Mouse (Mus musculus) gastrocnemius, postnatal 4 days (tissue): ENCODE measurements around the gene Anks3. TPM values are rescaled to one million over a fixed set of nuclear protein-coding genes. Genes with fewer than 3 reads are reported as not detected.

ENCODE experiments used
- DNase-seq, 2 experiments: peaks; one replicate each; pipeline ENCODE4 v3.0.0; 2021 to 2022; ENCODE audit warnings: low spot score in 2 of 2, mixed read lengths in 2 of 2
- long read RNA-seq, 2 experiments: library from polyadenylated mRNA; stranded (forward); transcript quantifications; one replicate each; pipeline ENCODE4 v2.0.0; 2021
- total RNA-seq, 2 experiments: library from RNA; stranded (reverse); gene quantifications; 2 replicates each; pipeline ENCODE4 v1.2.3; 2021

Gene Anks3
- 10 to 100 TPM; 25.9 to 27.9 TPM for total RNA-seq
- long read RNA-seq, experiment 1, transcript Anks3-201 (17 exons, 2,398 nt) = major isoform, 5 of 22 reads
- long read RNA-seq, experiment 1, partial matches to known transcripts = 3 of 22 reads
- long read RNA-seq, experiment 1, other reads (novel, unspliced or antisense) = 14 of 22 reads
- long read RNA-seq, experiment 2, transcript Anks3-201 (17 exons, 2,398 nt) = major isoform, 7 of 37 reads
- long read RNA-seq, experiment 2, partial matches to known transcripts = 3 of 37 reads
- long read RNA-seq, experiment 2, other reads (novel, unspliced or antisense) = 27 of 37 reads

GRCm38 (mm10) chr16:4963797-4964709 lies at the start of gene Anks3:
Gene Anks3 (minus strand): TSS chr16:4964205.
- DNase-seq = peak; percentile 91 to 97

- peak; percentile 89 to 96 for DNase-seq
Measured at GRCm38 (mm10) chr16:5013054-5013838, 49.2 kb upstream of the Anks3 start, which contains the start of gene Rogdi. Gene Rogdi (minus strand): TSS chr16:5013553.

GRCm38 (mm10) chr16:5012036-5013005 lies 48.3 kb upstream of the Anks3 start:
- DNase-seq = no peak

- DNase-seq = no peak
Measured at GRCm38 (mm10) chr16:5011285-5011684, 47.3 kb upstream of the Anks3 start.

- no peak for DNase-seq
Measured at GRCm38 (mm10) chr16:5010371-5010935, 46.4 kb upstream of the Anks3 start.

GRCm38 (mm10) chr16:5008076-5008475 lies 44.1 kb upstream of the Anks3 start:
- DNase-seq = no peak

GRCm38 (mm10) chr16:5007492-5007891 lies 43.5 kb upstream of the Anks3 start:
- no peak for DNase-seq

- DNase-seq = no peak
Measured at GRCm38 (mm10) chr16:5007067-5007466, 43.1 kb upstream of the Anks3 start, which contains the start of gene Smim22. Gene Smim22 (plus strand): TSS chr16:5007288.

- no peak for DNase-seq
Measured at GRCm38 (mm10) chr16:5000611-5001010, 36.6 kb upstream of the Anks3 start.

GRCm38 (mm10) chr16:4998984-4999383 lies 35.0 kb upstream of the Anks3 start:
- DNase-seq = no peak

GRCm38 (mm10) chr16:4997553-4997952 lies 33.5 kb upstream of the Anks3 start, which contains the start of gene Sept12:
Gene Sept12 (minus strand): TSS chr16:4997852.
- no peak for DNase-seq

- no peak for DNase-seq
Measured at GRCm38 (mm10) chr16:4993276-4993675, 29.3 kb upstream of the Anks3 start.

GRCm38 (mm10) chr16:4984717-4985116 lies 20.7 kb upstream of the Anks3 start:
- DNase-seq = no peak

GRCm38 (mm10) chr16:4979755-4980380 lies 15.9 kb upstream of the Anks3 start:
- DNase-seq = no peak

- DNase-seq = no peak
Measured at GRCm38 (mm10) chr16:4978275-4979051, 14.5 kb upstream of the Anks3 start.

GRCm38 (mm10) chr16:4976180-4976579 lies 12.2 kb upstream of the Anks3 start:
- DNase-seq = no peak

- no peak for DNase-seq
Measured at GRCm38 (mm10) chr16:4974521-4974920, 10.5 kb upstream of the Anks3 start.

GRCm38 (mm10) chr16:4971626-4972025 lies 7.6 kb upstream of the Anks3 start:
- DNase-seq = no peak
